Mouse (Mus musculus) myocyte (in vitro differentiated cells): ENCODE data around the gene Epo.

ENCODE experiments used
- CEBPB ChIP-seq: IDR thresholded peaks from 2 replicates; pipeline ENCODE4 v1.6.1; 2011; ENCODE audit warnings: mild to moderate bottlenecking, moderate library complexity; ENCODE audit not compliant: poor library complexity, insufficient read depth, severe bottlenecking
- E2F4 ChIP-seq: IDR thresholded peaks from one replicate; pipeline ENCODE4 v1.6.1; 2011; ENCODE audit warnings: mild to moderate bottlenecking, control low read depth, moderate library complexity; ENCODE audit not compliant: insufficient read depth
- MYOG ChIP-seq, 3 experiments: IDR thresholded peaks; one replicate each; pipeline ENCODE4 v1.6.1; 2011; ENCODE audit warnings: control low read depth in 2 of 3, low read depth in 2 of 3, mild to moderate bottlenecking in 2 of 3; ENCODE audit not compliant: insufficient read length in 2 of 3, control insufficient read depth in 1 of 3, insufficient read depth in 1 of 3
- POLR2A ChIP-seq: IDR thresholded peaks from one replicate; pipeline ENCODE4 v1.6.1; 2011; ENCODE audit warnings: low read depth, mild to moderate bottlenecking, control low read depth, moderate library complexity; ENCODE audit not compliant: insufficient read length
- TCF3 ChIP-seq: IDR thresholded peaks from one replicate; pipeline ENCODE4 v1.6.1; 2011; ENCODE audit warnings: low read depth, control low read depth; ENCODE audit not compliant: insufficient read length
- USF1 ChIP-seq: IDR thresholded peaks from one replicate; pipeline ENCODE4 v1.6.1; 2011; ENCODE audit warnings: low read depth, mild to moderate bottlenecking, control low read depth, moderate library complexity

- no peak for TF ChIP-seq USF1
- TF ChIP-seq E2F4 = no peak
- no peak for TF ChIP-seq POLR2A
- TF ChIP-seq MYOG (IDR thresholded peaks at IDR 0.05; ENCODE audit: control insufficient read depth in 1 of 3, insufficient read depth in 1 of 3, insufficient read length in 2 of 3, low read depth in 2 of 3) = no peak
- no peak for TF ChIP-seq TCF3
- TF ChIP-seq CEBPB = no peak
Measured at GRCm38 (mm10) chr5:137562965-137563364, 29.9 kb upstream of the Epo start.
